Mouse (Mus musculus): ENCODE data around the gene Caskin2. TPM values are rescaled to one million over a fixed set of nuclear protein-coding genes. Genes with fewer than 3 reads are reported as not detected.
"Not testable (repeated sequence)": the region's sequence is repeated elsewhere in the genome, so short reads cannot be mapped to it uniquely, and the experiment has no call there.

The Caskin2 gene
- 10 to 100 TPM; 22.0 to 24.8 TPM for total RNA-seq (2021)
- long read RNA-seq, experiment 1, full-length matches to known transcripts = 4 of 17 reads
- long read RNA-seq, experiment 1, partial matches to known transcripts = 7 of 17 reads
- long read RNA-seq, experiment 1, other reads (novel, unspliced or antisense) = 6 of 17 reads
- long read RNA-seq, experiment 2, full-length matches to known transcripts = 5 of 19 reads
- long read RNA-seq, experiment 2, partial matches to known transcripts = 10 of 19 reads
- long read RNA-seq, experiment 2, other reads (novel, unspliced or antisense) = 4 of 19 reads

GRCm38 (mm10) chr11:115813507-115814296 is at the start of gene Caskin2:
TSS of gene Caskin2 (minus strand) at chr11:115813639.
- peak; percentile 91 to 93 for DNase-seq (ENCODE audit: low spot score in 2 of 2)

GRCm38 (mm10) chr11:115859143-115859945 is 45.9 kb upstream of the Caskin2 start:
- peak; percentile 75 to 78 for DNase-seq (ENCODE audit: low spot score in 2 of 2)

GRCm38 (mm10) chr11:115858354-115858753 is 44.9 kb upstream of the Caskin2 start, which contains the start of gene Myo15b:
TSS of gene Myo15b (plus strand) at chr11:115858406.
- no peak for DNase-seq (ENCODE audit: low spot score in 2 of 2)

- DNase-seq (ENCODE audit: low spot score in 2 of 2) = no peak
These were observed 44.5 kb upstream of the Caskin2 start for GRCm38 (mm10) chr11:115857936-115858335.

GRCm38 (mm10) chr11:115857146-115857545 is 43.7 kb upstream of the Caskin2 start:
- DNase-seq (ENCODE audit: low spot score in 2 of 2) = not testable (repeated sequence)

- no peak for DNase-seq (ENCODE audit: low spot score in 2 of 2)
These were observed 41.2 kb upstream of the Caskin2 start for GRCm38 (mm10) chr11:115854674-115855073.

GRCm38 (mm10) chr11:115845819-115846218 is 32.4 kb upstream of the Caskin2 start:
- DNase-seq (ENCODE audit: low spot score in 2 of 2) = no peak

GRCm38 (mm10) chr11:115844240-115844639 is 30.8 kb upstream of the Caskin2 start:
- no peak for DNase-seq (ENCODE audit: low spot score in 2 of 2)

GRCm38 (mm10) chr11:115843891-115844239 is 30.4 kb upstream of the Caskin2 start:
- no peak for DNase-seq (ENCODE audit: low spot score in 2 of 2)

GRCm38 (mm10) chr11:115843141-115843890 is 29.9 kb upstream of the Caskin2 start:
- no peak for DNase-seq (ENCODE audit: low spot score in 2 of 2)

- DNase-seq (ENCODE audit: low spot score in 2 of 2) = no peak
These were observed 28.6 kb upstream of the Caskin2 start for GRCm38 (mm10) chr11:115841961-115842550.

GRCm38 (mm10) chr11:115841044-115841443 is 27.6 kb upstream of the Caskin2 start:
- no peak for DNase-seq (ENCODE audit: low spot score in 2 of 2)

GRCm38 (mm10) chr11:115839732-115840131 is 26.3 kb upstream of the Caskin2 start:
- DNase-seq (ENCODE audit: low spot score in 2 of 2) = no peak

GRCm38 (mm10) chr11:115838895-115839311 is 25.5 kb upstream of the Caskin2 start:
- DNase-seq (ENCODE audit: low spot score in 2 of 2) = no peak

GRCm38 (mm10) chr11:115837606-115838345 is 24.3 kb upstream of the Caskin2 start:
- no peak for DNase-seq (ENCODE audit: low spot score in 2 of 2)

GRCm38 (mm10) chr11:115836656-115837395 is 23.4 kb upstream of the Caskin2 start:
- DNase-seq (ENCODE audit: low spot score in 2 of 2) = no peak

- no peak for DNase-seq (ENCODE audit: low spot score in 2 of 2)
These were observed 20.6 kb upstream of the Caskin2 start for GRCm38 (mm10) chr11:115834033-115834432.

- no peak for DNase-seq (ENCODE audit: low spot score in 2 of 2)
These were observed 19.6 kb upstream of the Caskin2 start for GRCm38 (mm10) chr11:115833021-115833513.

GRCm38 (mm10) chr11:115832523-115832922 is 19.1 kb upstream of the Caskin2 start:
- no peak for DNase-seq (ENCODE audit: low spot score in 2 of 2)

All from layer of hippocampus, postnatal 14 days (tissue).